Mouse (Mus musculus): Measurements from ENCODE around the gene Sstr3. TPM values are rescaled to one million over a fixed set of nuclear protein-coding genes. Genes with fewer than 3 reads are reported as not detected.

Gene Sstr3
- polyA plus RNA-seq, 1 experiment from 2014 or later: 1.0 TPM

GRCm38 (mm10) chr15:78576284-78576810 is 31.9 kb upstream of the Sstr3 start:
- no peak overlapping the region for H3K4me2 ChIP-seq (replicated peaks)

GRCm38 (mm10) chr15:78572658-78573397 is 28.3 kb upstream of the Sstr3 start, which contains the start of gene Rac2:
Rac2 (minus strand) TSS chr15:78572783.
- H3K4me3 ChIP-seq: no peak within 1 kb of the TSS
- no peaks in the 10 kb centered on the region for H3K4me1 ChIP-seq
- no peak within 1 kb of the TSS for H3K4me2 ChIP-seq (replicated peaks)
- ATAC-seq (replicated peaks): no peak
- H3K9me3 ChIP-seq: no peaks in the 10 kb centered on the region
- no peak within 1 kb of the TSS for H3K9ac ChIP-seq (replicated peaks)
- H3K27me3 ChIP-seq: no peaks in the 10 kb centered on the region
- no peak within 1 kb of the TSS for H3K27ac ChIP-seq (replicated peaks)
- 88% methylated on average over 8 of the region's 8 CpGs for WGBS
- H3K36me3 ChIP-seq: no peaks in the 10 kb centered on the region

More at GRCm38 (mm10) chr15:78576284-78576810, 31.9 kb upstream of the Sstr3 start:
- Histone ChIP-seq H3K4me3 (no peak overlapping the region), H3K4me1 (peaks cover 21% of the 10 kb centered on the region), H3K27ac (replicated peaks) (no peak overlapping the region), H3K36me3 (no peaks in the 10 kb centered on the region), H3K9me3 (no peaks in the 10 kb centered on the region), H3K9ac (replicated peaks) (no peak overlapping the region), H3K27me3 (no peaks in the 10 kb centered on the region)
- ATAC-seq (replicated peaks): no peak
- 49% methylated on average over 4 of the region's 4 CpGs for WGBS

- no peaks in the 10 kb centered on the region for H3K9me3 ChIP-seq
- ATAC-seq (replicated peaks): no peak
- H3K4me1 ChIP-seq: no peaks in the 10 kb centered on the region
- H3K27me3 ChIP-seq: no peaks in the 10 kb centered on the region
- H3K27ac ChIP-seq (replicated peaks): no peak overlapping the region
- no peak overlapping the region for H3K9ac ChIP-seq (replicated peaks)
- H3K4me3 ChIP-seq: no peak overlapping the region
- H3K36me3 ChIP-seq: no peaks in the 10 kb centered on the region
- H3K4me2 ChIP-seq (replicated peaks): no peak overlapping the region
- 91% methylated on average over 5 of the region's 5 CpGs for WGBS
Observed at GRCm38 (mm10) chr15:78572270-78572600, 27.8 kb upstream of the Sstr3 start.

GRCm38 (mm10) chr15:78571554-78572269 is 27.2 kb upstream of the Sstr3 start:
- no peak overlapping the region for H3K4me2 ChIP-seq (replicated peaks)
- WGBS: 78% methylated on average over 16 of the region's 16 CpGs
- H3K9me3 ChIP-seq: no peaks in the 10 kb centered on the region
- no peak overlapping the region for H3K4me3 ChIP-seq
- H3K9ac ChIP-seq (replicated peaks): no peak overlapping the region
- H3K27me3 ChIP-seq: no peaks in the 10 kb centered on the region
- H3K36me3 ChIP-seq: no peaks in the 10 kb centered on the region
- ATAC-seq (replicated peaks): no peak
- no peaks in the 10 kb centered on the region for H3K4me1 ChIP-seq
- no peak overlapping the region for H3K27ac ChIP-seq (replicated peaks)

- H3K9me3 ChIP-seq: no peaks in the 10 kb centered on the region
- no peaks in the 10 kb centered on the region for H3K36me3 ChIP-seq
- no peaks in the 10 kb centered on the region for H3K4me1 ChIP-seq
- H3K4me3 ChIP-seq: no peak overlapping the region
- H3K27me3 ChIP-seq: no peaks in the 10 kb centered on the region
- ATAC-seq (replicated peaks): no peak
- no peak overlapping the region for H3K27ac ChIP-seq (replicated peaks)
- no peak overlapping the region for H3K4me2 ChIP-seq (replicated peaks)
- 95% methylated on average over 5 of the region's 5 CpGs for WGBS
- H3K9ac ChIP-seq (replicated peaks): no peak overlapping the region
Observed at GRCm38 (mm10) chr15:78570170-78570569, 25.7 kb upstream of the Sstr3 start.

GRCm38 (mm10) chr15:78567608-78568120 is 23.2 kb upstream of the Sstr3 start:
- 77% methylated on average over 9 of the region's 9 CpGs for WGBS
- Histone ChIP-seq H3K4me2 (replicated peaks) (no peak overlapping the region), H3K4me1 (no peaks in the 10 kb centered on the region), H3K9me3 (no peaks in the 10 kb centered on the region), H3K4me3 (no peak overlapping the region), H3K36me3 (no peaks in the 10 kb centered on the region), H3K9ac (replicated peaks) (no peak overlapping the region), H3K27me3 (no peaks in the 10 kb centered on the region), H3K27ac (replicated peaks) (no peak overlapping the region)
- no peak for ATAC-seq (replicated peaks)

- Histone ChIP-seq H3K27me3 (no peaks in the 10 kb centered on the region), H3K27ac (replicated peaks) (no peak overlapping the region), H3K36me3 (no peaks in the 10 kb centered on the region), H3K4me1 (no peaks in the 10 kb centered on the region), H3K9ac (replicated peaks) (no peak overlapping the region), H3K9me3 (no peaks in the 10 kb centered on the region), H3K4me3 (no peak overlapping the region), H3K4me2 (replicated peaks) (no peak overlapping the region)
- no peak for ATAC-seq (replicated peaks)
- WGBS: 71% methylated on average over 11 of the region's 11 CpGs
Observed at GRCm38 (mm10) chr15:78564764-78565435, 20.4 kb upstream of the Sstr3 start.

- Histone ChIP-seq H3K27me3 (no peaks in the 10 kb centered on the region), H3K4me2 (replicated peaks) (no peak overlapping the region), H3K9ac (replicated peaks) (no peak overlapping the region), H3K36me3 (no peaks in the 10 kb centered on the region), H3K27ac (replicated peaks) (no peak overlapping the region), H3K4me3 (no peak overlapping the region), H3K9me3 (no peaks in the 10 kb centered on the region), H3K4me1 (no peaks in the 10 kb centered on the region)
- WGBS: 85% methylated on average over 5 of the region's 5 CpGs
- ATAC-seq (replicated peaks): no peak
Observed at GRCm38 (mm10) chr15:78563937-78564336, 19.5 kb upstream of the Sstr3 start.

- no peaks in the 10 kb centered on the region for H3K27me3 ChIP-seq
- 96% methylated on average over 3 of the region's 3 CpGs for WGBS
- no peak for ATAC-seq (replicated peaks)
- no peaks in the 10 kb centered on the region for H3K36me3 ChIP-seq
- H3K4me3 ChIP-seq: no peak overlapping the region
- H3K9me3 ChIP-seq: no peaks in the 10 kb centered on the region
- H3K27ac ChIP-seq (replicated peaks): no peak overlapping the region
- H3K4me2 ChIP-seq (replicated peaks): no peak overlapping the region
- no peak overlapping the region for H3K9ac ChIP-seq (replicated peaks)
- no peaks in the 10 kb centered on the region for H3K4me1 ChIP-seq
Observed at GRCm38 (mm10) chr15:78563344-78563743, 18.9 kb upstream of the Sstr3 start.

- Histone ChIP-seq H3K4me3 (no peak overlapping the region), H3K4me1 (no peaks in the 10 kb centered on the region), H3K9ac (replicated peaks) (no peak overlapping the region), H3K36me3 (no peaks in the 10 kb centered on the region), H3K9me3 (no peaks in the 10 kb centered on the region), H3K27ac (replicated peaks) (no peak overlapping the region), H3K27me3 (no peaks in the 10 kb centered on the region), H3K4me2 (replicated peaks) (no peak overlapping the region)
- 56% methylated on average over 11 of the region's 11 CpGs for WGBS
- no peak for ATAC-seq (replicated peaks)
Observed at GRCm38 (mm10) chr15:78559141-78559979, 14.9 kb upstream of the Sstr3 start.

- H3K27ac ChIP-seq (replicated peaks): no peak overlapping the region
- ATAC-seq (replicated peaks): no peak
Observed at GRCm38 (mm10) chr15:78557693-78558535, 13.4 kb upstream of the Sstr3 start.

More at GRCm38 (mm10) chr15:78557693-78558535, 13.4 kb upstream of the Sstr3 start:
- 68% methylated on average over 10 of the region's 10 CpGs for WGBS
- no peak overlapping the region for H3K4me3 ChIP-seq
- H3K9me3 ChIP-seq: no peaks in the 10 kb centered on the region
- H3K36me3 ChIP-seq: no peaks in the 10 kb centered on the region
- no peaks in the 10 kb centered on the region for H3K27me3 ChIP-seq
- H3K4me1 ChIP-seq: no peaks in the 10 kb centered on the region
- H3K9ac ChIP-seq (replicated peaks): no peak overlapping the region
- no peak overlapping the region for H3K4me2 ChIP-seq (replicated peaks)

Data from forebrain, embryonic 15.5 days (tissue).